Mouse (Mus musculus) embryonic stem cell, embryonic (primary cell): ENCODE results near the gene Lif.

ENCODE experiments used
- CTCF ChIA-PET, 4 experiments: fragments of 300-600 bp in 2 of 4; fragments of 350-600 bp in 2 of 4; sonication (Branson Sonifier 250); formaldehyde crosslinking; loops; one replicate each; lab custom pipeline; 2022; ENCODE audit warnings: inconsistent platforms in 2 of 4; lab: Charles Lee
- POLR2A ChIA-PET, 4 experiments: fragments of 300-600 bp in 2 of 4; fragments of 350-600 bp in 2 of 4; sonication (Branson Sonifier 250); formaldehyde crosslinking; loops; one replicate each; lab custom pipeline; 2022; ENCODE audit warnings: antibody characterized with exemption in 4 of 4, inconsistent platforms in 1 of 4; lab: Charles Lee

Lif gene

DNA sequence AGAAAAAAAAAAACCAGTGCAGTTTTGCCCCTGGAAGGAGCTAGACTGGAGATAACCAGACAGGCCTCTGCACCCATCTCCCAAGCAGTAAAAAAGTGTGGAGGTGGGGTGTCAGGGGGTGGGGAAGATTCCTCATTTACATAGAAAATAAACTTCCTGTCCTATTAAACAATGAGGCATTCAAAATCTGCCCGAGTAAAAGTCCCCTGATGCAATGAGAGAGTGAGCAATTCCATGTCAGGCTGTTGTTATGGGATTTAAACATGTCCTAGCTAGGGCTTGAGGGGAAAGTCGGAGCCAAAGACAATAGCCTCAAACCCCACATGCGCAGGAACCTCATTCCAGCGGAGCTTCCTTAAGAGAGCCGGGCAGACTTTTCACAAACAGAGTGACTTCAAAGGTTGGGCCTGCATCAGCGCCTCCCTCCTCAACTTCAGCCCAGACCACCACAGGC, 50.7 kb downstream of the Lif start:
- CTCF ChIA-PET, result interaction anchor here (0.6 to 1.6 kb wide), 9 partner anchors 9 to 575 kb away, joined by 3 to 5 read pairs (median 3); no protein-coding TSS in a partner anchor
- POLR2A ChIA-PET, result interaction anchor here in 3 of 4 experiments (0.6 to 1.8 kb wide), 19 partner anchors 8 to 498 kb away, joined by 3 to 7 read pairs (median 4); partner anchors contain the start of genes Hormad2 (in 1 of the 3) and Tbc1d10a (in 1 of the 3)

DNA sequence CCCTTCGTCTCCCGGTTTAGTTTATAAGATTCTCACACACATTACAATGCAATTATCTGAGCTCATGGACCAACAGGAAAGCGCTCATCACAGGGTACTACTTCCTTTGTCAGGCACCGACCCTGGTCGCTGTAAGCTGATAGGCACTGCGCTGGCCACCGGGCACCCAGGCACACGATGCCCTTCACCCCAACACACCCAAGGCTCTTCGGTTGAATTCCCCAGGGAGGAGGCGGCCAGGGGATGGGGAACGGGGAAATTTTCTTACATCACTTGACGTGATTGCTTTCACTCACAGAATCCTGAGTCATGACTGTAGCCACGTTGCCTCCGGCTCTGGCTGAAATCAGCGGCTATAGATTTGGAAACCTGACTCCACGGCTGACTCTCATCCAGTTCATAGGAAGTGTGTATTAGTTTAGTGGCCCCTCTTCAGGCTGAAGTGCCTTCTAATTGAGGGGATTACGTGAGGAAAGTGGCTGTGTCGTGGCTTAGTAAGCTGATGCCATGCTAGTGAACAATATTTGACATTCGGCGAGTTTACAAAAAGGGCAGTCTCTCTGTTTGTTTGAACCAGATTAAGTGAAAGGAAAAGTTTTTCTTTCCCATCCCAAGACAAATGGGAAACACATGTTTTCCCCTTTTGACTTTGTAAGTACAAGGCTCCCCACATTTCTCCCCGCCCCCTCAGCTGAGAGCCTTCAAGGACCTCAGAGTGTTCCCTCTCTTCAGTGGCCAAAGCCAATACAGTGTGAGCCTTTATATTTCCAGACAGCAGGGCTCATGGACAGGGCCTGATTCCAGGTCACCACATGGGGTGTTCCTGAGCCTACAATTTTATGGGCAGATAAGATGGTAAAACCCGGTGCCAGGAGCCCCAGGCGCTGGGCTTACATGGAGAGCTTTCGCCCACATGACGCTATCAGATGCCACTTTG, 51.4 kb downstream of the Lif start:
- CTCF ChIA-PET, result interaction anchor here (0.6 to 1.6 kb wide), 11 partner anchors 10 to 574 kb away, joined by 3 to 5 read pairs (median 3); no protein-coding TSS in a partner anchor
- POLR2A ChIA-PET, result interaction anchor here in 3 of 4 experiments (0.6 to 2.5 kb wide), 23 partner anchors 8 to 497 kb away, joined by 3 to 10 read pairs (median 4); partner anchors contain the start of genes Hormad2 (in 1 of the 3) and Tbc1d10a (in 1 of the 3)

DNA sequence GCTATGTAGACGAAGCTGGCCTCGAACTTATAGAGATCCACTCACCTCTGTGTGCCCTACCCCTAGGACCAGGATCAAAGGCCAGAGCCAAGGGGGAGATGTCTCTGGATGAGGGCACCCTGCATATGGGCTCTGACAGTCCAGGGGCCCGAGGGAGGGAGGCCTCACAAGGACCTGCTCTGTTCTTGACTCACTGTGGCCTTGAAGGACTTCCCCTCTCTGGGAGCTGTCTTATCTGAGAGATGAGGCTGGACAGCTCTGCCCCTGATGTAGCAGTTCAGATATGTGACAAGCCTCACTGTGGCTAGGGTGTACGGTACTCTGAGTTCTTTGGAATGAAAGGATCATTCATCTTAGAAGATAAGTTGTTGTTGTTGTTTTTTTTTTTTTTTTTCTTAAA, 52.3 kb downstream of the Lif start:
- ChIA-PET CTCF (interaction anchor here in 3 of 4 experiments (0.6 to 1.0 kb wide), 5 partner anchors 11 to 503 kb away, joined by 3 to 6 read pairs (median 5); no protein-coding TSS in a partner anchor), POLR2A (interaction anchor here in 3 of 4 experiments (0.6 to 2.5 kb wide), 14 partner anchors 9 to 1138 kb away, joined by 3 to 10 read pairs (median 3); no protein-coding TSS in a partner anchor)

DNA sequence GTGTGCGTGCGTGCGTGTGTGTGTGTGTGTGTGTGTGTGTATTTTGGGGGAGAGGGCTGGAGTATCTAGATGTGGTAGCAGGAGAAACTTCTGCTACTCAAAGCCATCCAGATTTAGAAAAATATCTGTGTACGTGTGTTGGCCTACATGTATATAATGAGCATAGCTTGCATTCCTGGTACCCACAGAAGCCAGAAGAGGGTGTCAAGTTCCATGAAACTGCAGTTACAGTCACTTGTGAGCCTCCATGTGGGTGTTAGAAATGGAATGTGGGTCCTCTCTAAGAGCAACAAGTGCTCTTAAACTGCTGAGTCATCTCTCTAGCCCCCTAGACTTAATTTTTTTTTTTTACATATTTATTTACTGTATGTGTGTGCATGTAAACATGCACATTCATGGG, 53.0 kb downstream of the Lif start:
- ChIA-PET POLR2A (interaction anchor here in 3 of 4 experiments (0.6 to 2.5 kb wide), 13 partner anchors 10 to 1138 kb away, joined by 3 to 10 read pairs (median 3); no protein-coding TSS in a partner anchor), CTCF (interaction anchor here in 3 of 4 experiments (0.6 to 1.1 kb wide), 5 partner anchors 12 to 502 kb away, joined by 3 to 6 read pairs (median 5); no protein-coding TSS in a partner anchor)

DNA sequence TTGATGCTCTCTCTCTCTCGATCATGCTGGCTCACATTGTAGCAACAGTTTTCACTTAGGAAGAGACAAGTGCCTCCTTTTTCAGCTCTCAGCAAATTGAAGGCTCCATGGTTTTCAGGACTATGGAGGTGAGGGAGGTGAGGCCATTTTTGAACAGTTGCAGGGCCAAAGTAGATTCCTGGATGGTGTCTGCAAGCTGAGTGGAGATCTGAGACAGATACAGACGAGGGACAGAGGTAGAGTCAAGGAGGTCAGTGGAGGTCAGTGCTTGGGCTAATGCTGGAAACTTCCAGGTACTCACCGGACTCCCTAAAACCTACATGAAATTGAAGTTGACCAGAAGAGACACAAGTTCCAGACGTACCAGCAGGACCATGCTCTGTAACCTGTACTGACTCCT, 54.8 kb downstream of the Lif start:
- CTCF ChIA-PET, result interaction anchor here in 1 of 4 experiments (1.2 kb wide), 1 partner anchor 41 kb away, joined by 3 read pairs; no protein-coding TSS in a partner anchor
- POLR2A ChIA-PET, result interaction anchor here in 2 of 4 experiments (0.8 to 1.7 kb wide), 7 partner anchors 9 to 165 kb away, joined by 3 to 5 read pairs (median 3); no protein-coding TSS in a partner anchor

DNA sequence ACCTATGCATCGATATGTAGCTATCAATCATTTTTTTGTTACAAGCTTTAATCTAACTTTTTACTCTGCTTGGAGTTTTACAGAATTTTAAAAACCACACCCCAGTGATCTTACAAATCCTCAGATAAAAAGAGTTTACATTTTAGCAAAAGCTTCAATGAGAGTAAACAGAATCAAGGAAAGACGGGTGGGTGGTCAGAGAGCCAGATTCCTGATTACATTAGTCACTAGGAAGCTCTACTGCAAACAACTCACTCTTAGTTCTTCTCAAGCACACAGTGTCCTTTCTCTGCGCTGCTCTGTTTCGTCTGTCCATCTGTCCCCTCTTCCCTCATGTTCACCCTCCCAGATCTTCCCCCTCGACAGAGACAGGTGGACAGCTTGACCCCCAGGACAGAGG, 59.9 kb downstream of the Lif start:
- CTCF ChIA-PET, result interaction anchor here in 2 of 4 experiments (0.5 to 1.1 kb wide), 2 partner anchors 56 to 58 kb away, joined by 3 to 4 read pairs; no protein-coding TSS in a partner anchor
- POLR2A ChIA-PET, result interaction anchor here in 1 of 4 experiments (0.7 to 1.3 kb wide), 4 partner anchors 14 to 440 kb away, joined by 3 to 4 read pairs (median 4); no protein-coding TSS in a partner anchor

DNA sequence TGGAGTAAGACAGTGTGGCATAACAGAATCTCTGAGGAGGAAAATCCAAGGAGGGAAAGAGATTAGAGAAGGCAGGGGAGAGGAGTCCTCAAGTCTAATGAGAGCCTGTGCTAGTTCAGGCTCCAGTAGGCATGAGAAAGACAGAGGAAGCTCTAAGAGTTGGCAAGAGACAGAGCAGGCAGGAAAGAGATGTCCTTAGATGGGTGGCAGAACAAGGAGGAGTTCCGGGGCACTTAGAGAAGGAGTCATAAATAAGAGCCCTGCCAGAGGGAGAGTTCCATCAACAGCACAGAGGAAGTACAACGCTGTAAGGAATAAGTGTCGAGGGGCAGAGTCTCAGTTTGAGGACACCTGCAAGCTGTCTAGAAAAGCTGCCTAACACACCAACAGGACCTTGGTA, 60.7 kb downstream of the Lif start:
- ChIA-PET CTCF (interaction anchor here in 2 of 4 experiments (0.5 to 1.1 kb wide), 3 partner anchors 57 to 59 kb away, joined by 3 to 4 read pairs (median 3); no protein-coding TSS in a partner anchor), POLR2A (interaction anchor here in 1 of 4 experiments (0.9 to 1.3 kb wide), 3 partner anchors 15 to 440 kb away, joined by 3 to 4 read pairs (median 4); no protein-coding TSS in a partner anchor)

DNA sequence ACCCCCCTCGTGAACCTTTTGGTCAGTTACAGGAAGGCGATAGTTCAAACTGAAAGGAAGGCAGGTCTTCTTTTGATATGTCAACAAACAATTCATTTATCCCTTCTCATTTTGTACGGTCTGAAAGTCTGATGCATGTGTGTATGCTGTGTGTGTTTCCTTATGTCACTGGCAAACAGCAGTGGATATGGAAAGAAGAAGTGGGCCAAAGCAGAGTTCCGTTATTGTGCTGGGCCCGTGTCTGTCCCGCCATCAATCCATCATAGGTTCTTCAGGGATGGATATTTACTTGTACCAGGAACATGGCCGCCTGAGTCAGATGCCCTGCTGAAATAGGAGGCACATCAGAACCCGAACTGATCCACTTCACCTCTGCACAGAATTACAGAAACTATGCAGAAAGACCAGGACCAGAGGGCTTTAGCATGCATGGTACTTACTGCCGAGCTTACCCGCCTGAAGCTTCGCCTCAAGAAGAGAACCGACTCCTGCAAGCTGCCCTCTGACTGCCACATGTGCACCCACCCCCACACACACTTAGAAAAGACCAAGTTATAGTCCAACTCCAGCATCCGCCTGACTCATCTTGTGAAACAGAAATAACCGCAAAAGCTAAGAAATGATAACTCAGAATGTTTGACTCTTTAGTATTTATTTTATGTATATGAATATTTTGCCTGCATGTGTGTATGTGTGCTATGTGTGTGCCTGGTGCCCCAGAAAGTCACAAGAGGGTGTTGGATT, 62.0 kb downstream of the Lif start:
- ChIA-PET POLR2A (interaction anchor here in 3 of 4 experiments (1.0 to 1.4 kb wide), 6 partner anchors 11 to 49 kb away, joined by 3 to 4 read pairs (median 4); no protein-coding TSS in a partner anchor), CTCF (interaction anchor here in 3 of 4 experiments (0.6 to 1.7 kb wide), 6 partner anchors 49 to 146 kb away, joined by 3 to 7 read pairs (median 4); no protein-coding TSS in a partner anchor)

DNA sequence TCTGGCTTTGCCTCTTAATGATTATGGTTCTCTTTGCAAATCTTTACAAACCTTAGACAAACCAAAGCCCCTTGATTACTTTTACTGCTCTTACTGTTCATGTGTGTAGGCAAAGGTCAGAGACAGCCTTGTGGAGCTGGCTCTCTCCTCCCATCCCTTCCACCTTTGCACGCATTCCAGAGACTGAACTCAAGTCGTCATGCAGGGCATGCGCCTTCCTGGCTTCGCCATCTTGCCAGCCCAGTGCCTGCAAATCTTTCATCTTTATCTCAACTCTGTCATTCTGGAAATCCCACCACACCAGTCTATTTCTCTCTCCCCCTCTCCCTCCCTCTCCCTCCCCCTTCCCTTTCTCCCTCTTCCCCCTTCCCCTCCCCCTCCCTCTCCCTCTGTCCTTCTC, 63.5 kb downstream of the Lif start:
- ChIA-PET CTCF (interaction anchor here in 2 of 4 experiments (1.2 to 1.7 kb wide), 2 partner anchors 60 to 62 kb away, joined by 3 to 5 read pairs; no protein-coding TSS in a partner anchor), POLR2A (no interaction called here)
